Mouse (Mus musculus) layer of hippocampus, postnatal 36 days (tissue): Measurements from ENCODE around the gene Cdh23. TPM values are rescaled to one million over a fixed set of nuclear protein-coding genes. Genes with fewer than 3 reads are reported as not detected.
A peak's percentile ranks its signal among the peaks of the same experiment; 100 is the strongest.

Source experiments
- DNase-seq, 2 experiments: peaks; one replicate each; pipeline ENCODE4 v3.0.0; 2022
- total RNA-seq, 2 experiments: library from RNA; stranded (reverse); gene quantifications; 2 replicates each; pipeline ENCODE4 v1.2.3; 2021

Cdh23 gene
- total RNA-seq, 2 experiments from 2014 or later, result 1.7 to 3.5 TPM

DNA sequence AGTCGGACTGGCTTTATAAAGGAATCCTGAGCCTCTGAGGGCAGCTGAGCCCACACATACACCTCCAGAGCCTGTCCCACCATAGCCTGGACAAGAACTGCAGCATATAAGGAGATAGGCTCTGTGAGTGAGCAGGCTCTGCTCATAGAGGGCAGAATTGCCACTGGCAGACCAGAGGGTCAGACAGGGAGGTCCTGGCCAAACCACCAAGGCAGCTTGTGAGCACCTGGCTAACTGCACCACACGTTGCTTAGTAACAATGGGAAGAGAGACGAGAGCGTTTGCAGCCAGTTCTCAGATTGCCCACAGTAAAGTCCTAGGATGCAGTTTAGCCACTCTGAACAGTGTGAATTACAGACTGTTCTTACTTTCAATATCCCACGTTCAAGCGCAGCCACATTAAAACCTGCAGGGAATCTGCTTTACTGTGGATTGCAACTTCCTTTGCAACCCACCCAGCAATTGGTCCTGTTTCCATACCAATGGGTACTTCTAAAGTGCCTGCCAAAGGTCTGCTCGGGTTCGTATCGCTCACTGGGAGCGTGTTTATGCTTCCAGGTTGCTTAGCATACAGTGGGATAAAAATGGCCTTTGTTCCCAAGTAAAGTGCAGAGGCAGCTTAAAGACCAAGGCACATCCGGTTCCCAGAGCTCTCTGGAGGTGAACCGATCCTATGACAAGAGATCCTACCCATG is 334.5 kb downstream of the Cdh23 start:
- DNase-seq, result no peak

DNA sequence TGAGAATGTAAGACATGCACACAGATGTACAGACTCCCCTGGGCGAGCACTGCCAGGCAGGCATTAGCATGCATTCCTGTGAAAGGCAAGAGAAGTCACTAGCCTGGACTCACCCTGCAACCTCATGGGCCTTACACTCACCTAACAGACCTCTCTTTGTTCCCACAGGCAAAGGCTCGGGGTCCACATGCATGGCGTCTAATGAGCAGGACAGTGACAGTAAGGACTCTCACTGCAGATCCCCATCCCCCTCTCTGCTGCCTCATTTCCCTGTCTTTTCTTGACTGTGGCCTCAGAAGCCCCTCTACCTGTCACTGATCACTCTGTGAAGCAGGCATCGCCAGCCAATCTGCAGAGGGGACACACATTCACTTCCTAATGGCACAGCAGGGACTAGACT is 337.5 kb downstream of the Cdh23 start:
- DNase-seq, result no peak

- no peak for DNase-seq
Measured at GRCm38 (mm10) chr10:60357901-60358300, 338.4 kb downstream of the Cdh23 start.

DNA sequence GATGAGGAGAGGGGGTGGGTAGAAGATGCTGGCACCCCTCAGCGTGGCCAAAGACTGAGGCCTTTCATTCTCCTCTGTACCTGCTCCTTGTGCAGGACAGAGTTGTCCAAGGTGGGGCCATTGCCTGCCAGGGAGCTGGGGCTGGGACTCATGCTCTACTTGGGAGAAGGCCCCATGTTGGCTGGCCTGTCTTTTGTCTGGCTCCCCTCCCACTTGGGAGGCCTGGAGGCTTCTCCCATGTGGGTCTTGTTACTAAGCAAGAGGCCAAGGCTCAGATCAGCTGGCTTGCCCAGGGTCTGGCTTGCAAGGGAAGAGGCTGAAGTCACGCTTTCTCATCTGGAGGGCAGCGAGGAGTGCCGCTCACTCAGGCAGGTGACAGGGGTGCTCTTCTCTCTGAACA is 338.8 kb downstream of the Cdh23 start:
- no peak for DNase-seq

- DNase-seq, result no peak
Measured at GRCm38 (mm10) chr10:60354881-60355677, 341.2 kb downstream of the Cdh23 start.

- DNase-seq, result no peak
Measured at GRCm38 (mm10) chr10:60354003-60354325, 342.3 kb downstream of the Cdh23 start.

DNA sequence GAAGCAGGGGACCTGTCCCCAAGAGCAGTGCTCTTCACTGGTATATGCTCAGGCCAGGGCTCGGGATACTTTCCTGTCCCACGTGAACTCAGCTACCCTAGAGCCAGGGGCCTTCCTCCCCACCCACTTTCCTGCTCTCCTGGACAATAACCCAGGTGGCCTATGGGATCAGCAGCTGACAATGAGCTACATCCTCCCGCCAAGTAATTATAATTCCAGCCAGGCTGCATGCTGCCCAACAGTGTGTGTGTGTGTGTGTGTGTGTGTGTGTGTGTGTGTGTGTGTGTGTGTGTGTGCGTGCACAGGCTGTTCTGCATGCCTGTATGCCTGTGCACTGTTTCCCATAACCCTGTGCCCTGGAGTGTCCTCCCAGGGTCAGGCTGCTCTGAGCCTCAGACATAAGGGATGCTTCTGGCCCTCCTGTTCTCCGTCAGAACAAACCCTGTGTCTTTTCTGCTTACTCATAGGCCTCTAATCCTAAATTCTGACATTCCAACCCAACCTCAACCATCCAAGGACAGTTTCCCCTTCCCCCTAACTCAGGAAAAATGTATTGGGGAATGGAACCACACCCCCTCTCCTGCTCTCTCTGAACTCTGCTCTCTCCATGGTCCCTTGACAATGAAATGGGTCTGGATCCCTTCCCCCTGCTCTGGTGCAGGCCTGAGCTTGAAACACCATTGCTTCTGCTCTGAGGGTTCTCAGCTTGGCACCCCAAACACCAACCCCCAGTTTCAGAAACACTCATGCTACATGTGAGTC is 342.9 kb downstream of the Cdh23 start:
- DNase-seq, result no peak

DNA sequence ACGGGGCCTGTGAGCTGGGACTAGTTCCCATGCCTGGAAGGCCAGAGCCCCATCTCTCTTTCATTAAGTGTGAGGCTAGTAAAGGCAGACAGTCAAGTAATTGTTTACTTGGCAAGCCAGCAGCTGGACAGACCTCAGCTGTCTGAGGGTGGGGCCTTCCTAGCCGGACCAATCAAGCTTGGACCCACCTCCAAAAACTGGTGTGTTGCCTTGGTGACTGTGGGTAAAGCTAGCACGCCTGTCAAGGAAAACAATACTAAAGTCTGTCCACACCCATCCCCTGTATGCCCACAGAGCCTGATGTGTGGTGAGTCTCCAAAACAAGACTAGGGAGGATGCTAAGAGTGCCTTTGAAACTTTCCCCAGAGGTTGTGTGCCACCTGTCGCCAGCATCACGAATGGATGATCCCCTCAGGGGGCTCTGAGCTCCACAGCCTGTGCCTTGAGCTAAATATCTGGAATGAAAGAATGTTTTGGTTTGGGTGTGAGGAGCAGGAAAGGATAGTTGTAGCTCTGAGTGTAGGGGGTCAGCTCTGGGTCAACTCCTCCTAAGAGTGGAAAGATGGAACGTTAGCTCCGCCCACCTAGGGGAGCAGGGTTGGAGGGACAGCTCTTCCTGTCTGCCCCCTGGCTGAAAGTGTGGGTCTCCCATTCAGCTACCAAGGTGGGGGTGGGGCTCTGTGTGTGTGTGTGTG is 344.4 kb downstream of the Cdh23 start:
- DNase-seq, result no peak

- DNase-seq, result no peak
Measured at GRCm38 (mm10) chr10:60351248-60351647, 345.0 kb downstream of the Cdh23 start.

GRCm38 (mm10) chr10:60350805-60351167 is 345.5 kb downstream of the Cdh23 start:
- no peak for DNase-seq

DNA sequence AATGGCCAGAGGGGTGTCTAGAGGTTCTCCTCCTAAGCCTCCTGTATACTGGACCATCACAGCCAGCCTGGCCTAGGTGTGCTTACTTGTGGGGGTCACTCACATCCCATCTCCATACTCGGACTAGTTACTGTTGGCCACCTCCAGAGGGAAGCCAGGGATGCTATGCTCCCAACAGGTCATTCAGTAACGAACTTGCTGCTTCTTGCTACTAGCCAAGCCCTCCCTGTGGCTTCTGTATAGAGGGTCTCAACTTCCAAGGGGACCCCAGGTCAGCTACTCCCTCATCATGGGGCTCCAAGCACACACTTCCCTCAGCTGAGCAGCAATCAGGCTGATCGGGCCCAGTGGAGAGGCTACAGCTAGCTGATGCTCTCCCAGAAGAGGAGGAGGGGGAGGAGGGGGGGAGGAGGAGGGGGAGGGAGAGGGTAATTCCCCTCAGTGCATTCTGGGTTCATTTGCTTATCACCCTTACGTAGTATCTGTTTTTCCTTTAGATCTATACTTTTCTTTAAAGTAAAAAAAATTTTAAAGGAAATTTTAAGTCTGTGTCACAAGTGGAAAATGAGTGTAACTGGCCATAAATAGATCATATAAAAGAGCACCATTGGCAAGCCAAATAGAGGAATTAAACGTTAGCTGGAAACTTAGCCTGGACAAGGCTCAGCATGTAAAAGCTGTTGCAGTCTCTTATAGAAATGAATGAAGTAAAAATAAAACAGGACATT is 346.0 kb downstream of the Cdh23 start:
- DNase-seq, result no peak

- no peak for DNase-seq
Measured at GRCm38 (mm10) chr10:60349644-60350043, 346.6 kb downstream of the Cdh23 start.

DNA sequence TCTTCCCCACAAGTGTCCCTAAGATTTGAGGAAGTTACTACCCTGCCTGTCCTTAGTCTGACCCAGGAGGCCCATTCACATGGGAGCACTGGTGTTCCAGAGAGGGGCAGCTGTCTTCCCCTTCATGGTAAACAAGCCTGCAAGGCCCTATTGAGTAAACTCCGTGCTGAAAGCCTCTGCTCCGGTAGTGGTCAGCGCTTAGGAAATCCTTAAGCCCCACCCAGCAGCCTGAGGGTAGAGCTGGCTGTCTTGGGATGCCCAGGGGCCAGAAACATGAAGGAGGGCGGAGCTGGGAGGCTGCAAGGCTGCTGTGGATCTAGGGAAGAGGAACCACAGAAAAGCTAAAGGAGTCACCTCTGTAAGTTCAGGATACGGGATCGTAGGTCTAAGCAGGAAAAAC is 347.2 kb downstream of the Cdh23 start:
- no peak for DNase-seq

DNA sequence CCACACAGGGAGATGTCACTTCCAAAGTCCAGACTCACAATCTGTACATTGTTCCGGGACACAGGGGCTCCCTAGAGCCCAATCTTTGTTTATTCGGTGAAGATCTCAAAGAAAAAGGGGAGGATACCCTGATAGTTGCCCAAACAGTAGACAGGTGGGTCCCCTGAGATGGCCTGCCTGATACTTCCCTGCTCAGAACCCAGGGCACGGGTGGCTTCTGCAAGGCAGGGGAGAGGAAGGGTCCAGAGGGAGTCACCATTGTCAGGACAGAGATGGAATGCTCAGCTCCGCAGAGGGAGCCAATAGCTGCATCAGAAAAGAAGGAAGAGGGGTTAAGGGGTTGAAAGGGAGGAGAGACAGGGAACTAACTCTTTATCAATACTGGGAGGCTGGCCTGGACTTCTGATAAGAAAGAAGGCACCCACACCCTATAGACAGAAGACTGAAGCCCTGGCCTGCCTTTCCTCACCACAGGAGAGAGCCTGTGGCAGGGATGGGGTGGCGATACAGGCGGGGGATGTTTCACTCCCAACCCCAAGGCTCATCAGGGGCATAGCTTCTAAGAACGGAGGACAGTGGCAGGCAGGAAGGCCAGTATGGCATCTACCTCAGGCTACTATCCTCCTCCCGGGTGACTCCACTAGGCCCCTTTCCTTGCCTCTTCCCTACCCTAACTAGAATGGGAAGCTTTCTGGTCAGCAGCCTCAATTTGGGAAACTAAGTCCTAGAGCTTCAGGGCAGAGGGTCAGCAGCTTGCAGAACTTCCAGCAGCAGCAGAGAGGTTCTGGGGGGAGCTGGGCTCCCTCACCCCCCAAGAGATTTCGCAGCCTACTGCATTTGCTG is 348.3 kb downstream of the Cdh23 start:
- no peak for DNase-seq

- DNase-seq, result peak; percentile 49 to 70
Measured at GRCm38 (mm10) chr10:60346701-60347405, 349.4 kb downstream of the Cdh23 start, which contains the start of gene Vsir. Vsir (plus strand) TSS chr10:60346851.

DNA sequence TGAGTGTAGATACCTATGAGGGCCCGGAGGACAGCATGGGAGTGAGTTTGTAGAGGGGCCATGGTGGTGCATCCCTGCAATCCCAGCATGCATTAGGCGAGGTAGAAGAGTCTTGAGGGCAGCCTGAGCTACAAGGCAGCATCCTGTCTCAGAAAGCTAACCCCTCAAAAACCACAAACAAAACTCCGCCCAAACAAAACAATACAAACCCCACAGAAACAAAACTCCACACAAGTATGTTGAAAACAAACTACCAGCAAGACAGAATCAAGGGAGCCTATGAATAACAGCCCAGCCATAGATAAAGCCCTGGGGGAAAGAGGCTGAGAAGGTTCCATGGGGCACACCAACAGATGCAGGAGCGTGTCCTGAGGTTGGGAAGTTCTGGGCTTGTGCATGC is 350.2 kb downstream of the Cdh23 start:
- no peak for DNase-seq

GRCm38 (mm10) chr10:60344111-60344510 is 352.2 kb downstream of the Cdh23 start:
- DNase-seq, result no peak

GRCm38 (mm10) chr10:60341528-60341927 is 354.8 kb downstream of the Cdh23 start:
- DNase-seq, result no peak

DNA sequence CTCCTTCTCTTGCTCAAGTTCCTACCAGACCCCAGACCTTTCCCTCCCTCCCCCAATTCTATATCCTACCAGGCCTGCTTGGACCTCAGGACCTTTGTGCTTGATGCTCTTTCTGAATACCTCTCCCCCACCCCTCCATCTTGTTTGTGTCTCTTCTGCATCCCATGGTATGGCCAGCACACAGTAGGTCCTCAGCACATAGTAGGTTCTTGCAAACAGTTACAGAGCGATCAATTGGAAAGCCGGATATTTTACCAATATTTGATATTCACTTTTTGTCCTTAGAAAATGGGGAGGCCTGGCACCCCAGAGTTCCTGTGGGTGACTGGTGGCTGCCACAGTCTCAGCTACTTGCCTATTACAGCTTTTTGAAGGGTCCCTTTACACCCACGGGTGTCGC is 361.3 kb downstream of the Cdh23 start:
- no peak for DNase-seq

DNA sequence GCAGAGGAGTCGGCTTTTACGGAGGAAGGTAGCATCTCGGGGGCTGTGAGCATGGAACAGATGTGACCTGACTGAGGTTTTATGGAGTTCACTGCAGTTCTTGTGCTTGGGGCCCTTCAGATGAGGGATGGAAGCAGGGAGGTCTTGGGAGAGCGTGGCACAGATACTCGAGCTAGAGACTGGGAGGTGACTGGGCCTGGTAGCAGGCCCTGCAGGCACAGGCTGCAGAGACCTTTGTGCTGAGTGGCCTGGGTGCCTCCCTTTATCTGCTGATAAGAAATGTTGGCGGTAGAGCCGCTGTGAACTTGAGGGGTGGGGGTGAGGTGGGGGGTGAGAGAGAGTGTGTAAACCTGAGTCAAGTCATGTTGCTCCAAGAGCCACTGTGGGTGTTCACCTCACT is 361.7 kb downstream of the Cdh23 start:
- no peak for DNase-seq
